Mouse (Mus musculus): ENCODE results near the gene Xpo6.

GRCm38 (mm10) chr7:126096596-126096995 lies 103.7 kb downstream of the Xpo6 start:
- no peak for TF ChIP-seq POLR2A (IDR thresholded peaks at IDR 0.05; ENCODE audit: low read depth, low read length)
- TF ChIP-seq CTCF (IDR thresholded peaks at IDR 0.05; ENCODE audit: extremely low read depth, insufficient read depth, insufficient read length, insufficient replicate concordance) = no peak

Data from spleen, adult 2 months (tissue).